ENCODE assay signal across 19 mouse cellular contexts in the genomic region with DNA sequence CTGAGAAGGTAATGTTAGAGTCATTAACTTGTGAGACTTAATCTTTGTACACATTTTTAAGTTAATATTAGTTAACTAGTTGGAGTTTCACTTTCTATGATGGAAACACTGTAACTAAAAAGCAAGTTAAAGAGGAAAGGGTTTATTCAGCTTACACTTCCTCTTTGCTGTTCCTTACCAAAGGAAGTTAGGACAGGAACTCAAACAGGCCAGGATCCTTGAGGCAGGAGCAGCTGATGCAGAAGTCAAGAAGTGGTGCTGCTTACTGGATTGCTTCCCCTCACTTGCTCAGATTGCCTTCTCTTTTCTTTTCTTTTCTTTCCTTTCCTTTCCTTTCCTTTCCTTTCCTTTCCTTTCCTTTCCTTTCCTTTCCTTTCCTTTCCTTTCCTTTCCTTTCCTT.
"Had no signal": no experiment of that assay in that cellular context is flagged by ENCODE, and none has a peak within 500 bp of the region (broad histone marks: within the 10 kb centered on the region; RNA-seq: fewer than 3 reads in every experiment).

No protein-coding gene starts in this region.

- H3K9me3 ChIP-seq: midbrain, embryonic 10.5 days; midbrain, embryonic 12.5 days; neural tube, embryonic 13.5 days; neural tube, embryonic 15.5 days had no signal

- H3K27ac ChIP-seq: midbrain, embryonic 10.5 days; midbrain, embryonic 12.5 days; neural tube, embryonic 13.5 days; neural tube, embryonic 15.5 days had no signal

- H3K9ac ChIP-seq: lung, embryonic 14.5 days; midbrain, embryonic 12.5 days; neural tube, embryonic 13.5 days; neural tube, embryonic 15.5 days had no signal

- H3K27me3 ChIP-seq: midbrain, embryonic 12.5 days; neural tube, embryonic 13.5 days; neural tube, embryonic 15.5 days had no signal

- ATAC-seq: midbrain, embryonic 16.5 days had no signal

- H3K4me3 ChIP-seq: midbrain, embryonic 10.5 days; midbrain, embryonic 12.5 days; myocyte; neural tube, embryonic 13.5 days; neural tube, embryonic 15.5 days had no signal

- DNase-seq: lung, adult 18-20 months; lung, embryonic 14.5 days; lung, postnatal 10 days; lung, postnatal 4 days; midbrain, embryonic 14.5 days; retina, postnatal 1 day; right cerebral cortex, adult 18-20 months; right cerebral cortex, postnatal 25 days; right cerebral cortex, postnatal 4 days; spleen, adult 18-20 months; thymus, adult 18-20 months; thymus, postnatal 25 days; thymus, postnatal 4 days had no signal

- H3K4me1 ChIP-seq: midbrain, embryonic 10.5 days; midbrain, embryonic 12.5 days; neural tube, embryonic 13.5 days; neural tube, embryonic 15.5 days had no signal

- H3K36me3 ChIP-seq: midbrain, embryonic 12.5 days; neural tube, embryonic 13.5 days had no signal
